Mouse (Mus musculus) forebrain, embryonic 11.5 days (tissue): Measurements from ENCODE around the gene Nol12. TPM values are rescaled to one million over a fixed set of nuclear protein-coding genes. Genes with fewer than 3 reads are reported as not detected.

Experiments
- ATAC-seq: fragments of 200-750 bp; cut with Nextera tagmentation; replicated peaks from 2 replicates; pipeline ENCODE4 v1.8.0; 2017; ENCODE audit warnings: moderate TSS enrichment; ENCODE audit not compliant: low FRiP score
- DNase-seq: peaks from one replicate; pipeline ENCODE4 v3.0.0-alpha.2; 2017; ENCODE audit warnings: low spot score
- H3K27ac ChIP-seq: fragments of 300-500 bp; sonication (generic); 2 replicates; pipeline ENCODE4 v1.5.1; 2014; ENCODE audit warnings: low read depth, low read length
- H3K27me3 ChIP-seq: fragments of 300-500 bp; sonication (generic); 2 replicates; pipeline ENCODE4 v1.6.1; 2014; ENCODE audit warnings: mild to moderate bottlenecking, low read length, mixed read lengths; ENCODE audit not compliant: control insufficient read depth, insufficient read depth
- H3K36me3 ChIP-seq: fragments of 300-500 bp; sonication (generic); 2 replicates; pipeline ENCODE4 v1.6.1; 2014; ENCODE audit warnings: mild to moderate bottlenecking, low read length, moderate library complexity, mixed read lengths; ENCODE audit not compliant: control insufficient read depth, insufficient read depth
- H3K4me1 ChIP-seq: fragments of 300-500 bp; sonication (generic); replicated peaks from 2 replicates; pipeline ENCODE4 v1.6.1; 2014; ENCODE audit warnings: low read length, mixed read lengths; ENCODE audit not compliant: control insufficient read depth, insufficient read depth
- H3K4me2 ChIP-seq: fragments of 300-500 bp; sonication (generic); 2 replicates; pipeline ENCODE4 v1.6.1; 2014; ENCODE audit warnings: low read depth, mild to moderate bottlenecking, low read length, moderate library complexity, mixed read lengths; ENCODE audit not compliant: severe bottlenecking
- H3K4me3 ChIP-seq: fragments of 300-500 bp; sonication (generic); 2 replicates; pipeline ENCODE4 v1.5.1; 2014; ENCODE audit warnings: low read depth, low read length
- H3K9ac ChIP-seq: fragments of 300-500 bp; sonication (generic); 2 replicates; pipeline ENCODE4 v1.6.1; 2014; ENCODE audit warnings: low read length
- H3K9me3 ChIP-seq: fragments of 300-500 bp; sonication (generic); 2 replicates; pipeline ENCODE4 v1.6.1; 2016; ENCODE audit warnings: low read length, mixed read lengths; ENCODE audit not compliant: control insufficient read depth
- WGBS: fragments of 180-500 bp; shearing (Covaris S2); extraction: QIAGEN DNeasy Blood & Tissue Kit; methylation state at CpG from one replicate; pipeline ENCODE4 v1.1.7; 2014; 5-methylcytosine and 5-hydroxymethylcytosine counted together
- polyA plus RNA-seq: library from polyadenylated mRNA; unstranded; fragments of >200 nt; fragmentation: Nextera tagmentation; extraction: Ambion mirVana; gene quantifications from 2 replicates; pipeline ENCODE4 v1.2.1, GENCODE M21; 2014

Gene Nol12
- polyA plus RNA-seq = 56.8 and 62.6 TPM in 2 replicates

GRCm38 (mm10) chr15:78934784-78935320 lies at the start of gene Nol12:
Gene Nol12 (plus strand): TSS chr15:78934933.
- WGBS = under 1% methylated on average over 40 of the region's 42 CpGs
- peak; percentile 87 for ATAC-seq
- Histone ChIP-seq H3K27ac (peak within 1 kb of the TSS; percentile 48; the same call in 1 of the 2 replicates), H3K27me3 (no peaks in the 10 kb centered on the region), H3K9ac (peak within 1 kb of the TSS; percentile 74), H3K9me3 (no peaks in the 10 kb centered on the region), H3K4me3 (peak within 1 kb of the TSS; percentile 77), H3K4me2 (peak within 1 kb of the TSS; percentile 76), H3K4me1 (peaks cover 4% of the 10 kb centered on the region), H3K36me3 (peaks cover 3% of the 10 kb centered on the region; the same call in 1 of the 2 replicates)
- peak; percentile 88 for DNase-seq

GRCm38 (mm10) chr15:78889401-78889853 lies 45.3 kb upstream of the Nol12 start:
- Histone ChIP-seq H3K4me1 (peaks cover 7% of the 10 kb centered on the region), H3K36me3 (peaks cover 7% of the 10 kb centered on the region; the same call in 1 of the 2 replicates), H3K9me3 (no peaks in the 10 kb centered on the region), H3K27me3 (no peaks in the 10 kb centered on the region), H3K4me2 (no peak overlapping the region), H3K4me3 (no peak overlapping the region), H3K9ac (no peak overlapping the region), H3K27ac (no peak overlapping the region)
- 19% methylated on average over 13 of the region's 13 CpGs for WGBS
- ATAC-seq = no peak
- no peak for DNase-seq

GRCm38 (mm10) chr15:78892440-78892839 lies 42.3 kb upstream of the Nol12 start:
- Histone ChIP-seq H3K36me3 (no peaks in the 10 kb centered on the region; the same call in 1 of the 2 replicates), H3K9me3 (no peaks in the 10 kb centered on the region), H3K27ac (no peak overlapping the region), H3K4me3 (no peak overlapping the region), H3K27me3 (no peaks in the 10 kb centered on the region), H3K4me1 (peaks cover 7% of the 10 kb centered on the region), H3K4me2 (no peak overlapping the region), H3K9ac (no peak overlapping the region)
- DNase-seq (no peak), ATAC-seq (no peak)
- WGBS = 64% methylated on average over 7 of the region's 7 CpGs

- 84% methylated on average over 13 of the region's 13 CpGs for WGBS
- no peak overlapping the region for H3K4me3 ChIP-seq
- H3K9ac ChIP-seq = no peak overlapping the region
- H3K9me3 ChIP-seq = no peaks in the 10 kb centered on the region
- H3K27ac ChIP-seq = no peak overlapping the region
- DNase-seq (no peak), ATAC-seq (no peak)
- no peaks in the 10 kb centered on the region; the same call in 1 of the 2 replicates for H3K36me3 ChIP-seq
- H3K27me3 ChIP-seq = no peaks in the 10 kb centered on the region
- H3K4me1 ChIP-seq = peaks cover 4% of the 10 kb centered on the region; the same call in 1 of the 2 replicates
- no peak overlapping the region for H3K4me2 ChIP-seq
Measured at GRCm38 (mm10) chr15:78894726-78895125, 40.0 kb upstream of the Nol12 start.

GRCm38 (mm10) chr15:78895741-78896140 lies 39.0 kb upstream of the Nol12 start:
- 91% methylated on average over 2 of the region's 2 CpGs for WGBS
- DNase-seq (no peak), ATAC-seq (no peak)
- no peaks in the 10 kb centered on the region for H3K9me3 ChIP-seq
- H3K27ac ChIP-seq = no peak overlapping the region
- no peaks in the 10 kb centered on the region; the same call in 1 of the 2 replicates for H3K36me3 ChIP-seq
- peaks cover 10% of the 10 kb centered on the region; the same call in 1 of the 2 replicates for H3K4me1 ChIP-seq
- H3K4me3 ChIP-seq = no peak overlapping the region
- H3K27me3 ChIP-seq = peaks cover 2% of the 10 kb centered on the region; the same call in 1 of the 2 replicates
- no peak overlapping the region for H3K9ac ChIP-seq
- no peak overlapping the region for H3K4me2 ChIP-seq

- DNase-seq = no peak
- no peak overlapping the region for H3K9ac ChIP-seq
- H3K4me3 ChIP-seq = no peak overlapping the region
- H3K4me2 ChIP-seq = no peak overlapping the region
- H3K4me1 ChIP-seq = peaks cover 11% of the 10 kb centered on the region; the same call in 1 of the 2 replicates
- H3K27me3 ChIP-seq = peaks cover 4% of the 10 kb centered on the region; the same call in 1 of the 2 replicates
- H3K27ac ChIP-seq = no peak overlapping the region
- 81% methylated on average over 3 of the region's 3 CpGs for WGBS
- ATAC-seq = no peak
- H3K9me3 ChIP-seq = no peaks in the 10 kb centered on the region
- no peaks in the 10 kb centered on the region; the same call in 1 of the 2 replicates for H3K36me3 ChIP-seq
Measured at GRCm38 (mm10) chr15:78896149-78896548, 38.6 kb upstream of the Nol12 start.

- Histone ChIP-seq H3K27me3 (peaks cover 4% of the 10 kb centered on the region; the same call in 1 of the 2 replicates), H3K27ac (no peak overlapping the region), H3K4me3 (no peak overlapping the region), H3K4me2 (no peak overlapping the region), H3K36me3 (no peaks in the 10 kb centered on the region; the same call in 1 of the 2 replicates), H3K9me3 (no peaks in the 10 kb centered on the region), H3K4me1 (peaks cover 13% of the 10 kb centered on the region; the same call in 1 of the 2 replicates), H3K9ac (no peak overlapping the region)
- 83% methylated on average over 4 of the region's 4 CpGs for WGBS
- DNase-seq (no peak), ATAC-seq (no peak)
Measured at GRCm38 (mm10) chr15:78897488-78897887, 37.2 kb upstream of the Nol12 start.

GRCm38 (mm10) chr15:78898507-78899001 lies 36.2 kb upstream of the Nol12 start:
- H3K36me3 ChIP-seq = no peaks in the 10 kb centered on the region
- ATAC-seq (no peak), DNase-seq (no peak)
- peaks cover 4% of the 10 kb centered on the region; the same call in 1 of the 2 replicates for H3K27me3 ChIP-seq
- H3K9ac ChIP-seq = no peak overlapping the region
- H3K27ac ChIP-seq = no peak overlapping the region
- H3K4me1 ChIP-seq = peaks cover 13% of the 10 kb centered on the region; the same call in 1 of the 2 replicates
- H3K4me3 ChIP-seq = no peak overlapping the region
- WGBS = 59% methylated on average over 6 of the region's 6 CpGs
- no peaks in the 10 kb centered on the region for H3K9me3 ChIP-seq
- H3K4me2 ChIP-seq = peak overlapping the region; percentile 99; the same call in 1 of the 2 replicates
